7 mouse cellular contexts compared by ENCODE assay signal in genomic region chr2:155518531-155519270, GRCm38 (mm10). TPM values are rescaled to one million over a fixed set of nuclear protein-coding genes. Genes with fewer than 3 reads are reported as not detected.
DNase-seq lines count a peak whose midpoint lies in the region; ATAC-seq and TF ChIP-seq lines count a peak whose summit lies in the region.

No protein-coding gene starts in this region.

- no peaks in the 10 kb centered on the region for H3K36me3 ChIP-seq in lung, embryonic 16.5 days (ENCODE audit: control insufficient read depth, insufficient read depth, low read length)
- H3K36me3 ChIP-seq in embryonic facial prominence, embryonic 13.5 days, result no peaks in the 10 kb centered on the region
- no peaks in the 10 kb centered on the region for H3K36me3 ChIP-seq in intestine, embryonic 15.5 days
- no peaks in the 10 kb centered on the region for H3K36me3 ChIP-seq in small intestine, adult 2 months (ENCODE audit: control insufficient read depth, insufficient read depth, low read length)

- H3K4me3 ChIP-seq in lung, embryonic 16.5 days (ENCODE audit: low read length), result peak overlapping the region; percentile 92
- H3K4me3 ChIP-seq in embryonic facial prominence, embryonic 13.5 days, result peak overlapping the region; percentile 70
- peak overlapping the region; percentile 89 for H3K4me3 ChIP-seq in intestine, embryonic 15.5 days (replicated peaks)
- H3K4me3 ChIP-seq in small intestine, adult 2 months (ENCODE audit: low read depth, low read length), result peak overlapping the region; percentile 78

- no peak for ATAC-seq in lung, embryonic 16.5 days (ENCODE audit: low read depth)
- no peak for ATAC-seq in embryonic facial prominence, embryonic 13.5 days (ENCODE audit: insufficient number of reproducible peaks, insufficient read depth, low FRiP score, low TSS enrichment, low read depth)
- no peak for ATAC-seq in intestine, embryonic 15.5 days

- H3K27me3 ChIP-seq in lung, embryonic 16.5 days (ENCODE audit: control insufficient read depth, insufficient read depth, low read depth, low read length), result peaks cover 9% of the 10 kb centered on the region
- H3K27me3 ChIP-seq in embryonic facial prominence, embryonic 13.5 days, result peaks cover 19% of the 10 kb centered on the region
- H3K27me3 ChIP-seq in intestine, embryonic 15.5 days (replicated peaks), result peaks cover 6% of the 10 kb centered on the region; the same call in 1 of the 2 replicates
- H3K27me3 ChIP-seq in small intestine, adult 2 months (ENCODE audit: control insufficient read depth, insufficient read depth, low read length), result no peaks in the 10 kb centered on the region

- TF ChIP-seq POLR2A in small intestine, adult 2 months (IDR thresholded peaks at IDR 0.05; ENCODE audit: low read depth, low read length), result no peak

- WGBS in lung, embryonic 16.5 days, result 22% methylated on average over 18 of the region's 18 CpGs
- WGBS in embryonic facial prominence, embryonic 13.5 days, result 22% methylated on average over 18 of the region's 18 CpGs
- WGBS in intestine, embryonic 15.5 days, result 22% methylated on average over 18 of the region's 18 CpGs
- WGBS in small intestine, adult 2 months, result 10% methylated on average over 18 of the region's 18 CpGs

- peak overlapping the region; percentile 78 for H3K9ac ChIP-seq in lung, embryonic 16.5 days (ENCODE audit: low read length)
- H3K9ac ChIP-seq in embryonic facial prominence, embryonic 13.5 days, result peak overlapping the region; percentile 77
- peak overlapping the region; percentile 68 for H3K9ac ChIP-seq in intestine, embryonic 15.5 days

- H3K9me3 ChIP-seq in lung, embryonic 16.5 days (ENCODE audit: control insufficient read depth, low read length), result no peaks in the 10 kb centered on the region
- no peaks in the 10 kb centered on the region for H3K9me3 ChIP-seq in embryonic facial prominence, embryonic 13.5 days
- no peaks in the 10 kb centered on the region for H3K9me3 ChIP-seq in intestine, embryonic 15.5 days

- no peak overlapping the region for H3K27ac ChIP-seq in lung, embryonic 16.5 days (ENCODE audit: low read length)
- peak overlapping the region; percentile 48; the same call in 1 of the 2 replicates for H3K27ac ChIP-seq in embryonic facial prominence, embryonic 13.5 days
- H3K27ac ChIP-seq in intestine, embryonic 15.5 days, result no peak overlapping the region
- H3K27ac ChIP-seq in small intestine, adult 2 months (ENCODE audit: insufficient read depth, low read depth, low read length), result peak overlapping the region; percentile 19; the same call in 1 of the 2 replicates

- H3K4me1 ChIP-seq in lung, embryonic 16.5 days (replicated peaks; ENCODE audit: control insufficient read depth, insufficient read depth, low read length), result peaks cover 5% of the 10 kb centered on the region
- H3K4me1 ChIP-seq in embryonic facial prominence, embryonic 13.5 days, result peaks cover 18% of the 10 kb centered on the region
- peaks cover 8% of the 10 kb centered on the region for H3K4me1 ChIP-seq in intestine, embryonic 15.5 days (replicated peaks)
- peaks cover 6% of the 10 kb centered on the region for H3K4me1 ChIP-seq in small intestine, adult 2 months (ENCODE audit: control insufficient read depth, insufficient read depth, insufficient read length, low read length)

- no peak for DNase-seq in lung, postnatal 10 days
- DNase-seq in spleen, postnatal 14 days (ENCODE audit: low spot score in 2 of 2), result no peak
- no peak for DNase-seq in urinary bladder, postnatal 36 days (ENCODE audit: low spot score in 2 of 2)

- H3K4me2 ChIP-seq in lung, embryonic 16.5 days (ENCODE audit: low read depth, low read length), result peak overlapping the region; percentile 94
- peak overlapping the region; percentile 84 for H3K4me2 ChIP-seq in embryonic facial prominence, embryonic 13.5 days
- H3K4me2 ChIP-seq in intestine, embryonic 15.5 days (replicated peaks), result peak overlapping the region; percentile 86

- no peak for TF ChIP-seq CTCF in small intestine, adult 2 months (IDR thresholded peaks at IDR 0.05; ENCODE audit: extremely low read depth, insufficient read length, insufficient replicate concordance, low read depth, low read length)

RNA-seq across cellular contexts. Expression of gene Ggt7, which starts 0.7 kb away (rescaled TPM):
- 3.5 TPM in 2 replicates for polyA plus RNA-seq in lung, embryonic 16.5 days (2015; fragmentation: Nextera tagmentation; extraction: Ambion mirVana)
- 13.7 and 14.3 TPM in 2 replicates for polyA plus RNA-seq in embryonic facial prominence, embryonic 13.5 days (2015; fragmentation: Nextera tagmentation; extraction: Ambion mirVana)
- polyA plus RNA-seq in intestine, embryonic 15.5 days (2015; fragmentation: Nextera tagmentation; extraction: Ambion mirVana), result 4.6 TPM in 2 replicates
- 4.7 and 7.0 TPM in 2 replicates for polyA plus RNA-seq in small intestine, adult 2 months (2012; rRNA removed)

RNA-seq across cellular contexts. Expression of gene Acss2, which starts 1.0 kb away (rescaled TPM):
- polyA plus RNA-seq in lung, embryonic 16.5 days (2015; fragmentation: Nextera tagmentation; extraction: Ambion mirVana), result 11.0 and 13.6 TPM in 2 replicates
- 12.2 and 13.1 TPM in 2 replicates for polyA plus RNA-seq in embryonic facial prominence, embryonic 13.5 days (2015; fragmentation: Nextera tagmentation; extraction: Ambion mirVana)
- polyA plus RNA-seq in intestine, embryonic 15.5 days (2015; fragmentation: Nextera tagmentation; extraction: Ambion mirVana), result 20.2 and 20.7 TPM in 2 replicates
- polyA plus RNA-seq in small intestine, adult 2 months (2012; rRNA removed), result 9.1 and 18.8 TPM in 2 replicates

RNA-seq across cellular contexts. Expression of gene Ncoa6, which starts 45.0 kb away (rescaled TPM):
- 16.5 and 18.0 TPM in 2 replicates for polyA plus RNA-seq in lung, embryonic 16.5 days (2015; fragmentation: Nextera tagmentation; extraction: Ambion mirVana)
- 24.5 and 27.2 TPM in 2 replicates for polyA plus RNA-seq in embryonic facial prominence, embryonic 13.5 days (2015; fragmentation: Nextera tagmentation; extraction: Ambion mirVana)
- polyA plus RNA-seq in intestine, embryonic 15.5 days (2015; fragmentation: Nextera tagmentation; extraction: Ambion mirVana), result 15.5 and 18.2 TPM in 2 replicates
- 14.5 and 57.0 TPM in 2 replicates for polyA plus RNA-seq in small intestine, adult 2 months (2012; rRNA removed)

Comparison
In these comparisons a context has a peak if more than half of its experiments do, and no peak if none do; other contexts are left out.
1. H3K27ac ChIP-seq: peak in embryonic facial prominence, embryonic 13.5 days (single experiment) and small intestine, adult 2 months (single experiment); none in lung, embryonic 16.5 days (single experiment) and intestine, embryonic 15.5 days (single experiment).
2. Peak in every context shown above with its lines, with median percentiles within 50 percentile points of each other: H3K4me2 ChIP-seq, H3K4me3 ChIP-seq and H3K9ac ChIP-seq.